Mouse (Mus musculus): ENCODE measurements around the gene Dip2c.

Gene Dip2c

DNA sequence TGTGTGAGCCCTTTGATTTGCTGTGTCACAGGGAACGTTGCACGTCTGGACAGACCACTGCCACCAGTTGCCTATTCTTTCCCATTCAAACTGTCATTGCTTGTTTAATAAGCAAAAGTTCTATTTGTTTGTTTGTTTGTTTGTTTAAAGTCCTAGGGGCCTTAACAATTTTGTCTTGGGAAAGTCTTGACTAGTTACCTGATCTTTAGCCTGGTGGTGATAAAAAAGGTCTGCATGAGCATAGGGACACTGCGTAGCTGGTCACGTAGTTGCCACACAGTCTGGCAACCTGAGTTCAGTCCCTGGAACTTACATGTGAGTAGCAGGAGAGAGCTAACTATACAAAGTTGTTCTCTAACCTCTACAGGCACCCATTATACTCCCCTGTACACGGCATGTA lies 392.9 kb downstream of the Dip2c start:
- no peak for DNase-seq (ENCODE audit: low spot score in 2 of 2)

DNA sequence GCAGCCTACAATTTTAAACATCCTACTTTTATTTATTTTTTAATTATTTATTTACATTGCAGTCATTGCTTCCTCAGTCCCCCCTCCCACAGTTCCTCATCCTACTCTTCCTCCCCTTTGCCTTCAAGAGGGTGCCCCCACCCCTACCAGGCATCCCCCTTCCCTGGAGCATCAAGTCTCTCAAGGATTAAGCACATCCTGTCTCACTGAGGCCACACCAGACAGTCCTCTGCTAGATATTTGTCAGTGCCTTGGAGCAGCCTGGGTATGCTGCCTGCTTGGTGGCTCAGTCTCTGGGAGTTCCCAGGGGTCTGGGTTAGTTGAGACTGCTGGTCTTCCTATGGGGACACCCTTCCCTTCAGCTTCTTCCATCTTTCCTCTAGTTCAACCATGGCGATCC lies 397.8 kb downstream of the Dip2c start:
- no peak for DNase-seq (ENCODE audit: low spot score in 2 of 2)

DNA sequence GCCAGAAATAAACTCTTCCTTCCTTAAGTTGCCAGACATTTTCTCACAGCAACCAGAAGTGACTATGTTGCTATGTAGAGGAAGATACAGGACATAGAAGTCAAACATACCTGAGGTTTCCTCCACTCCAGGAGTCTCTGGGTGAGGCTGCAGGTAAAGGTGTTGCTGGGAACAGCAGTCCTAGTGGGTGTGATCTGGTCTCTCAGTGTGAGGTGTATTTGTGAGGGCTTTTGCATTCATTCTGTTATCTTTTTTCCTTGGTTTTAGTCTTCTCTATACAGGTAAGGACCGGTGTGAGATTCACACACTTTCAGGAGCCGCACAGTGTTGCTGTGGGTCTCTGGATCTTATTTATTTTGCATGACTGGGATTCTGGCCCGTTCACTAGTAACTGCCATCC lies 405.2 kb downstream of the Dip2c start:
- no peak for DNase-seq (ENCODE audit: low spot score in 2 of 2)

DNA sequence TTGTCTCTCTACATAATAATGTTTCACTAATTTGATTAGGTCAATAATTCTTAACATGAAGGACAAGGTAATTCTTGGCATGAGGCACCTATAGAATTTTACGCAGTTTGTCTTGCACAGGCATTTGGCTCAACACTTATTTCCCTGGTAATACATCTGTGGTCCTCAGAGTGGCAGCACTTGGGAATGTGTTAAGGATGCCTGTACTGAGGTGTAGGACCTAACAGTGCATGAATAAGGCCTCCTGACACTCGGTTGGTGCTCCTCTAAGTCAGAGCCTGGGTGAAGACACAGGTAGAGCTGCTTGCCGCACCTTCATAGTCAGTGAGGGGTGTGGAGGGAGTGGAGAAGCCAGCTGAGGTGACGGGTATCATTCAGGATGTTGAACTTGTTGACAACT lies 407.0 kb downstream of the Dip2c start:
- no peak for DNase-seq (ENCODE audit: low spot score in 2 of 2)

DNA sequence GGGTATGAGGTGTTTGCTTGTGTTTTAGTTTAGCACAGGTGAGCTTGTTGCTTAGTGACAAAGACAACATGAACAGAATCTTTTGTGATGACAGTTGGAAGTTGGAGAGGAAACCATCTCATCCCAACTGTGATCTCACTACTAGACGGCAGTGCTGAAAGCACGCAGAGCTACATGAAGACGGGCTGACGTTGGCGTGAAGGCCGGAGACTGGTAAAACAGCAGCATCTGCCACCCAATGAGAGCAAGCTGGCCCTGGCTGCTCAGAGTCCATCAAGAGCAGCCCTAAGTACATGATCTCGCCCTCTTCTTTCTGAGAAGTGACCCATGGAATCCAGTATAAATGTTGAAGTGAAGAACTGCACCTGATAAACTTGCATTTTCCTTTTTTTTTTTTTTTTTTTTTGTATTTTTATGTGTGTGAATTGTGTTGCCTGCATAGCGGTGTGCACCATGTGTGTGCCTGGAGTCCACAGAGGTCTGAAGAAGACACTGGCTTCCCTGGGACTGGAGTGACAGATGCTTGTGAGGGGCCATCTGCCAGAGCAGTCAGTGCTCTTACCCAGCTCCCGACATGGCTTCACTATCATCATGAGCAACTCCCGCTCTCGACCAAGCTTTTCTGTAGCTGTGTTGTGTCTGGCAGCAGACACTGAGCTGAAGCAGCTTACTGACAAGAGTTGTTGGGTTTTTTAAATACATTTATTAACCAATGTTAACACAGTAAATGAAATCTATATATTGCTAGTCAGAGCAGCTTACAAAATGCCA lies 408.0 kb downstream of the Dip2c start:
- no peak for DNase-seq (ENCODE audit: low spot score in 2 of 2)

DNA sequence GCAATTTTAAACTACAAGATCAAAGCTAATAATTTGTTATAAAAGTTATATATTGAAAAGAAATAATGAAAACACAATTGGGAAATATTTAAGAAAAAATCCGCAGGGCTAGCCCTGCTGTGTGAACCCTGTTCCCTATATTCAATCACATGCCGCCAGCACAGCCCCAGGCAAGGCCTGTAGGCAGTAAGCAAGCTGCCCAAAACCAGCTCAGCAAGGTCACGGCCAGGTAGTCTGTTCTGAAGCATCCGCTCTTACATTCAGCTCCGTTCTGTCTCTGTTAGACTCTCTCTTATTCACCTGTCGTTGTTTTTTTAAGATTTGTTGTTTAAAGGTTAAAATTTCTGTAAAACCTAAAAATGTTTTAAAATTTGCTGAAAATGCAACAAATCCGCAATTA lies 409.9 kb downstream of the Dip2c start:
- no peak for DNase-seq (ENCODE audit: low spot score in 2 of 2)

DNA sequence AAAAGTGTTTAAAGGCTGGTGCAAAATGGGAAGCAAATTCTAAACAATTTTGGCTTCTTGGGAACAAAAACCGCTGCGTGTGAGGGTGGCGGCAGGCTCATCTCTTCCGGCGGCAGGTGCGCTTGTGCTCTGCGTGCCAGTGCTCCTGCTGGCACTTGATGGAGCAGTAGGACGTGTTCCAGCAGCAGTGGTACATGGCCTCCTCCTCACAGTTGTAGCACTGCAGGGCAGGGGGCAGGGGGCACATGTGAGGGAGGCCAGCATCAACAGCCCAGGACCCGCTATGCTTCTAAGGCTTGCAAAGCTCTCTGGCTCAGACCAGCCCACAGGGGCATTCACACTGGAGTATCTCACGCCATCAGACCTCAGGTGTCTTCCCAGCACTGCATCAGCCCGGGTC lies 410.4 kb downstream of the Dip2c start:
- no peak for DNase-seq (ENCODE audit: low spot score in 2 of 2)

DNA sequence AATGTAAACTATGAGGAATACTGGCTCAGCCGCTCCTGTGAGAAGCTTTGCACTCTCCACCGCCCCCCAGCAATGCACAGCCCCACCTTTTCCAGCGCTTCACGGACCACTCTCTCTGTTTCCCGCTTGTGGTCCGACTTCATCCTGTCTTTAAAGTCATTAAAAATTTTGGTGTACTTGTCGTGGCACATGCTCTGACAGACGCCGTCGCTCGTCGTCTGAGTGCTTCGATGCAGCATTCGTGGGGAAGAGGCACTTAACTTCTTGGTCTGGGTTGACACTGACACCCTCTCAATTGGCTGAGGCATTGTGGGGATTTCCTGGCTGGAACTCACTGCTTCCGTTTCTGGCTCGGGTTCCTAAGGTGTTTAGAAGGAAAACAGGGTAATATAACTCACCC lies 413.0 kb downstream of the Dip2c start:
- DNase-seq (ENCODE audit: low spot score in 2 of 2), result no peak

DNA sequence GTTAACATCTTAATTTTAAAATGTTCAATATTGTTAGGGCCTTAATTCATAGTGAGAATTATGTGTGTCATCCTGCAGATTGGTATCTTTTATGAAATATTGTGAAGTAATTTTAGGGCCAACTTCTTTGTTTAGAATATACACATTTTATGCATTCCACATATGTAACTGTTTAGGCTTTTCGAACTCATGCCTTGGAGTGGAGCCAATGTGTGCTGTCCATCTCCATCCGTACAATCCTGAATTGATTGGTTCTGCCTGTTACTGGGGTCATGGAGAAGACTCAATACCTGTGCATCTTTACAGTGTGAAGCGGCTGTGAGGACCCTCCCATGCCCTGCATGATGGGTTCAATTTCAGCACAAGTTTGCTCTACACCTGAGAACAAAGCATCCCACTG lies 416.5 kb downstream of the Dip2c start:
- no peak for DNase-seq (ENCODE audit: low spot score in 2 of 2)

DNA sequence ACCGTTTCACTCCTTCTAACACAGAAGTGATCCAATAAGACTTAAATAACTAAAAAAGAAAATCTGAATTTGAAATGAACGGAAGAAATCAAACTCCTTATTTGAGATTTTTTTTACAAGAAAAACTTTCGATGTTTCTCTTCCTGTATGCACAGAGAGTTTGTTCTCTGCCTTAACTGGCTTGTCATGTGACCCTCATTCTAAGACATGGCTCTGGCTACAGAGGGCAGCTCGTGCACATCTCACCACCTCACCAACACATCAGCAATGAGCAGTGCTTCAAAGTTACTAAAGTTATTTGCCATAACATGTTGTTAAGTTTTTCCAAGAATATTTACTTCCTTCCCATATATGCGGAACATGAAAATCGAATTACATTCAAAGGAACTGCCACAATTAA lies 418.3 kb downstream of the Dip2c start:
- no peak for DNase-seq (ENCODE audit: low spot score in 2 of 2)

DNA sequence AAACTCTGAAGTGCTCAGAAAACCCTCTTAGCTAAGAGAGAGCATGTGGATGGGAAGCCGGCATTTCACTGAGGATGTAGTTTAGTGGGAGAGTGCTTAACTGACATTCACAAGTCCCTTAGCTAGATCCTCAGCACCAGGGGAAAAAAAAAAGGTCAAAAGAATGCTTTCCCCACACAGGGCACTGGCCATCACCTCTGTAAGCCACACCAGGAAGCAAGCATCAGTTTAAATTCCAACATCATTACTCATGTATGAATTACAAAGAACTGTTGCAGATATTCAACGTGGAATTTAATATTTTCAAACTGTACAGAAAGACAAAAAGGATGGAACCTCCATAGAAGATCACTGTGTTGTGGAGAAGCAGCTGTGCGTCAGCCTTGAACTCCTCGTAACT lies 419.1 kb downstream of the Dip2c start:
- DNase-seq (ENCODE audit: low spot score in 2 of 2), result no peak

DNA sequence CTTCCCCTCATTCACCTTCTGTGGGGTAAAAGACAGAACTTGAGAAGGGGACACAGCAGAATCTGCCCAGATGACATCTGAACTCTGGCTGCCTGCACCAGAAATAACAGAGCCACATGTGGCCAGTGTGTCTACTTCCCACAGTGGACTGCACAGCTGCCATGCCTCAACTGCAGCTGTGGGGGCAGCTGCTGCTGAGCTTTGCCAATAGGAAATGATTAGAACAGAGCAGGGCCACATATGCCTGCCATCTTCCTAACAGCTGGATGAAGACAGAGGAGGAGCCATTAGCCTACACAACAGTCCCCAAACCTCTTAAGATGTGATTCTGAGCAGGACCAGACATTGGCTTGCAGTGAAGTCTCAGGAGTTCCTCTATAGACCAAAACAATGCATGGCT lies 419.5 kb downstream of the Dip2c start:
- no peak for DNase-seq (ENCODE audit: low spot score in 2 of 2)

DNA sequence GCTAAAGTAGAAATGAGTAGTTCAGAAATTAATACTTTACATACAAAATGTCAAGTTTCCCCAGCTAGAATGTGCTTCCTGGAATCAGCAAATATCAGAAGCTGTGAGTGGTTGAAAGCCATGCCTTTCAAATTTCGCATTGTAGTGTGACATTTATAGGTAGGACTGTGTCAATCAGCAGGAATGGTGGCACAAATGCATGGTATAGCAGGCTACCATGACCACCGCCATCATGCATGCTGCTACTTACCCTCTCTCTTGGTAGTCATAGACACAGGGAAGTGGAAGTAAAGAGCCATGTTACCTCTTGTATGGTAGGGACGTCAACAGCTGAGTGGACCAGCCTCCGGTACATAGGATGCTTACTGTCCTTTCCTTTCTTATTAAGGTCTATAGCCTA lies 421.0 kb downstream of the Dip2c start:
- DNase-seq (ENCODE audit: low spot score in 2 of 2), result no peak

DNA sequence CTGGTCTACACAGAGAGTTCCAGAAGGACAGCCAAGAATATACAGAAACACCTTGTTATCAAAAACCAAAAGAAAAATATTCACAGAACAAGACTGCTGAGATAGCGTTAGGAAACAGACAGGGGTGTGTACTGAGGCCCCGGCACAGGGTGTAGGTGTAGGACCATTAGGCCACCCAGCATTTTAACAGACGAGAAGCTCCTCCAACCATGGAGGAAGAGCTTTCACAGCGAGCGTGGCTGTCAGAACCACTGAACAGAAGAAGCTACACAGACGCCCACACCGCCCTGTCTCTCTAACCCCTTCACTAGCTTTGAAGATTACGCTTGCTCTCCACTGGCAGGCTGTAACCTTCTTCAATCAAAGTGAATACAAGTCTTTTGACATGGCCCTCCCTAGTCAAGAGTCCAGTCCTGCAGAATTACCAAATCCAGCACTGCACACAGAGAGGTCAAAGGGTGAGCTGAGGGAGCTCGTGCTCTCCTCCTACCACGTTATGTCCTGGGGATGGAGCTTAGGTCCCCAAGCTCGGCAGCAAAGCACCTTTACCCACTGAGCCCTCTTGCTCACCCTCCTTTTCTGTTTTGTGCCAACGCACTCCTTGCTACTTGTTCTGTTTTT lies 426.4 kb downstream of the Dip2c start:
- no peak for DNase-seq (ENCODE audit: low spot score in 2 of 2)

DNA sequence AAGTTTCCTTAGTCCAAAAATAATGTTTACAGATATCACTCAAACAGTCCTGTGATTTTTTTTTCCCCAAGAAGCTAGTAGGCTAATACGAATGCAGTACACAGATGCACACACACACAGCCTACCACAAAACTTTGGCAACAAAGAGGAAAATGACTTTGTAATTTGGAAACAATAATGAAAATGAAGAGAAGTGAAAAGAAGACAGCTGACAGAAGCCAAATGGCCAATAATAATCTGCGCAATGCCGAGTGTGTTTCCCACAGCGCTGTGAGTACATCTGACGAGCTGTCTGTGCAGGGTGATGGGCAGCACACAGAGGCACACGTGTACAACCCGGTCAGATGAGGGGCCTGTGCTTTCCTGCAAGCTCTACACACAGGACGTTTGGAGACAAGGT lies 430.4 kb downstream of the Dip2c start:
- DNase-seq (ENCODE audit: low spot score in 2 of 2), result no peak

DNA sequence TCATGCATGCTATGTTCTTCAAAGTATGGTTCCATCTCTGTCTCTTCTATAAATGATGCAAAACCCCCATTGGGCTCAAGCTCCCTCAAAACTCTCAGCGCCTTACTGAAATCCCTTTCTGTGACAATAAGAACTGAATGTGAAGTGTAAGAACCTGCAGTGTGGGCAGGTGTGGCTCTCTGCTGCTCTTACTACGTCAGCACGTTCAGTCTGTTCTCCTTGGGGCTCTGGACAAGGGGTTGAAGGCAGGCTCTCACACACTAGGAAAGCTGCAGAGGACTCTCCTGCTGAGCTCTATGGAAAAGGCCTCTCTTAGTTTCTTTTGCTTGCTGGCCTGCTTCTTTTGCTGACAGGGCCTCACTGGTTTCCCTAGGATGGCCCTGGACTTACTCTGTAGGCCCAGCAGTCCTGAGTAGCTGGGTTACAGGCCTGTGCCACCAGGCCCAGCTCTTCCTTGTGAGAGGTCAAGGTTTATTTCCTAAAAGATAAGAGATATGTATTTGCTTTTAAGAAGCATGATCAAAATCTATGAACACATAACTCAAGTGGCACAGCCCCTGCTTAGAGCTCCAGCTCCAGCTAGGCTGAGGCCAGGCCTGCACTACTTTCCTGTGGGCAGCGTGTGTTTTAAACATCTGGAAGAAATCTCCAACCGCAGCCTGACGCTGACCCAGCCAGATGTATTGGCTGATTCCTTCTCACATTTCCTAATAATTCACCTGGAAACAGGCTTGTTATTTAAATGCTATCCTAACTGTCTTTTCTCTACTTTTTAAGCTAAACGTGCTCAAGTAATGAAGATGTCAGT lies 432.3 kb downstream of the Dip2c start:
- DNase-seq (ENCODE audit: low spot score in 2 of 2), result no peak

DNA sequence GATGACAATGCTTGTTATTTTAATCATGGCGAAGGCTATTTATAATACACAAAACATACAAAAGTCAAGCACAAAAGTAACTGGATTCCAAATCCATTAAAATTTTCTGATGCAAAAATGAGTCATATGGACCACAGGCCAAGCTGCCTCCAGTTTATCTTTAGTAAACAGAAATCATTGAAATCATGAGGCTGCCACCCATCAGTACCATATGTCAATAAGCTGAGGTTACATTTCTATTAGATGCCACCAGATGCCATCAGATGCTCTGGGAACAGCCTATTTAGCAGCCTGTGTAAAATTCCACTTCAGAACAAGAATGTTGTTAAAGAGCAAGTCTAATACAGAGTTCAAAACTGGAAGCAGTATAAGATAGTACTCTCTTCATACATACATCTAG lies 436.1 kb downstream of the Dip2c start:
- DNase-seq (ENCODE audit: low spot score in 2 of 2), result no peak

DNA sequence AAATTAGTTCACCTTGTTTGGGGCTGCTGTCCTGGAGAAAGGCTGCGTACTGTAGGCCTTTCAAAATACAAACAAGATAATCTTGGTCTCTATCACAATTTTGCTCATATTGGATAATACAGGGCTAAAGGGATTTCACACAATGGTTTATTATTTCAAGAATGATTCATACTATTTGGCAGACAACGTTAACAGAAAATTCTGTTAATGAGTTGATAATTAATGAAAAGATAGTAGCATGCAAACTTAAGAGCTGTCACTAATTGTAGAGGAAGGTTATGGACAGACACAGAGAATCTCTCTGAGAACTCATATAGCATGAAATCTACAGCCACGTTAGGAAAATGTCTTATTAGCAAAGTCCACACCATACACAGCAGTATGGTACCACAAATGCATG lies 436.6 kb downstream of the Dip2c start:
- DNase-seq (ENCODE audit: low spot score in 2 of 2), result no peak

DNA sequence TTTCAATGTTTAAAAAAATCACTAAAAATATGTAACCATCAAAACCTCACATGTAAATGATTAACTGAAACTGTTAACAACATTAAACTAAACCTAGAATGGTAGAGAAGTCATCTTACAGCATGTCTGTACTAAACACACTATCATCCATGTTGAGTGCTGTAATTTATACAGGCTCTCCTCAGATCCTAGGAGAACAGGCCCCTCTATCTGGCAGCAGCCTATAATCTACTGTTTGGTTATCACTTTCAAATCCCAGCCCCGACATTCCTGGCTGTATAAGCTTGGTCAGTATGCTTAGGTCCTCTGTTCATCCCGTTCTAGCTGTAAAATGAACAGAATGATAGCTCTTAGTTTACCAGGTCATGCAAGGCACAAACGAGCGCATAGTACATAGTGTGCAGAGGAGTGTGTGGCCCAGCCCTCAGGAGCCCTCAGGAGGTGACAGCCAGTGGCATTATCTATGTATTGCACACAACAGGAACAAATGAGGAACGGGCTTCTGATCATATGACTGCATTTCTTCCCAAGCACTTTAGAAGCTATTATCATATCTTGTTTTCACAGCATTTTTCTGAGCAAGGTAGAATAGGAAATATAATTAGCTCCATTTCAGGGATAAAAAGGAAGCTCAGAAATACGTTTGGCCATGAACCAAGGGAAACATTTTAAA lies 437.3 kb downstream of the Dip2c start:
- DNase-seq (ENCODE audit: low spot score in 2 of 2), result no peak

DNA sequence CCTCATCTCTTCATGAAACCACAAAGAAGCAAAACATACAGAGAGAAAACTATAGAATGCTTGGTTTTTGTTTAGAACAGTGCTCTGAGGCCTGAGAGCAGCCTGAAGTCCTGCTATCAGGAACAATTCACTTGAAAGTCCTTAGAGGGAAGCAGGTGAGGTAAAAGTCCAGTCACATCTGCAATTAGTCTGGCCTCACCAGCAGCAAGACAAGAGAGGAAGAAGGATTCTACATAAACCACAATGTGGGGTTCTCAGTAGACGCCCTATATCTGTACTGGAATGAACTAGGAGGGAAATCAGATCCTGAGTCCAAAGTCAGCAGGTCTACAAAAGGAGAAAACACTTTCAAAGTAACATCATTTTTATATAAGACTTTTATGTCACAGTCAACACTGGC lies 438.9 kb downstream of the Dip2c start:
- no peak for DNase-seq (ENCODE audit: low spot score in 2 of 2)

All from frontal cortex, postnatal 10 days (tissue).